Mouse (Mus musculus): Measurements from ENCODE around the gene Ptpa.
"Not testable (repeated sequence)": the region's sequence is repeated elsewhere in the genome, so short reads cannot be mapped to it uniquely, and the experiment has no call there.

The Ptpa gene

DNA sequence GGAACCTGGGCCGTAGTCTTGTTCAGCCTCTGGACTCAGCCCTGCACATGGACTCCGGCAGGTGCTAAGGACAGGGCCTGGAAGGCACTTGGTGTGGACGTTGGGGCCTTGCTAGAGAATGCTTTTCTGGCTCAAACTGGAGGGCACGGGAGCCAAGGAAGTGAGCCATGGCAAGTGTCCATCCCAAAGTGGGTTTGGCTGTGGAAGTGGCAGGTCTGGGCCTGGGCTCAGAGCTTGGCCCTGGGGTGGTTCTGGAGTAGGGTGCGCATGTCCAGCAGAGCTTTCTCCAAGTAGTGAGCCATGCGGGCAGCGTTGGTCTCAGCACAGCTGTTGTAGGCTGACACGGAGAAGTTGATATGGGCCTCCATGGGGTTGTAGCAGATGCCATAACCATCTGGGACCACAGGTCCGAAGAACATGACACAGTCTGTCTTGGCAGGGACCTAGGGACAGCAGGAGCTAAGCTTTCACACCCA lies 13.4 kb upstream of the Ptpa start:
- DNase-seq (ENCODE audit: low spot score in 2 of 2) = peak in 1 of 2 experiments; percentile 43

DNA sequence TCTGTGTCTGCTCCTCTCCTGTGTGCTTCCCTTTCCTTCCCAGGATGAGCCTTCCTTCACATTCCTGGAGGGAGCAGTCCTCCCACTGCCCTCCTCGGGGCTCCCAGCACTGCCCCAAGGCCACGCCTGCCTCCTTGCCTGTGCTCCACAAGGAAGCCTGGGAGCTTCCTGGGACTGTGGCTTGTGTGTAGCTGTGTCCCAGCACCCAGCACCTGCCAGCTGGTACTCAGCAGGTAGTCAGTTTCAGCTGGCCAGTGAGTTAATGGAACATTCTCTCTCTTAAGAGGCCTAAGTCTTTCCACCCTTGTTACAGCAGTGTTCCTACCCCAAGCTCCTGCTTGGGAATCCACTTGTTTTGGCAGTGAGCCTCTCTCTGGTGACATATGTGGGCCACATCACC lies 13.0 kb upstream of the Ptpa start:
- DNase-seq (ENCODE audit: low spot score in 2 of 2) = no peak

- DNase-seq (ENCODE audit: low spot score in 2 of 2) = no peak
These were observed 12.0 kb upstream of the Ptpa start for GRCm38 (mm10) chr2:30403870-30404269.

DNA sequence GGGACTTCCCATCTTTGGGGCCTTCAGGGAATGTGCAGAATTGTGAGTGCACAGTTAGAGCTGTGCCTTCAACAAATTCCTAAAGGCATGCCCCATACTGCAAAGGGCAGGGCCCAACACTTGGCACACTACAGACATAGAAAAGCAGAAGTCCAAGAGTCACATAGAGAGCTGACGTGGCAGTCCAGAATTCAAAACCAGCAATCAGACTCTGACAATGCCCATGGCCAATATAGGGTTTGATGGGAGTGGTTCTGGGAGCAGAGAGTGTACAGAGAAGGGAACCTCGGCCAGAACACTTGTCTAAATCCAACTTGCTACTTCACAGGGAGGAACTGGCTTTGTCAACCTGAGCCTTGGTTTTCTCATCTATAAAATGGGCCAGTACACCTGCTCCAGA lies 8.6 kb upstream of the Ptpa start:
- no peak for DNase-seq (ENCODE audit: low spot score in 2 of 2)

DNA sequence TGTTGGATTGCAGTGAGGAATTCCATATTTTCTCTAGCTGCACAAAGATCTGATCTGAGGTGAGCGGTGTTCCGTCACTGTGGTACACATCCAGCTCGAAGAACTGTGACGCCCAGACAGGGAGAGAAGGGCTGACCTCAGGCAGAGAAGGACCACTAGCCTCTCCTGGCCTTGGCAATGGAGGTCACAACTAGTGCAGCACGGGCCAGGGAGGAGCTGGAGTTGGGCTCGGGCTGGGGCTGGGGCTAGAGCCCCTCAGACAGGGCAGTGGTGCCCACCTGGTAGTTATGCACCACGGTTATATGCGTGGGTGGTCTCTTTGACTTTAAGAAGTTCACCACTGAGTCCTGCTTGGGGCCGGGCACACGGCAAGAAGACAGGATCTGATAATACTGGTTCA lies 8.1 kb upstream of the Ptpa start:
- no peak for DNase-seq (ENCODE audit: low spot score in 2 of 2)

DNA sequence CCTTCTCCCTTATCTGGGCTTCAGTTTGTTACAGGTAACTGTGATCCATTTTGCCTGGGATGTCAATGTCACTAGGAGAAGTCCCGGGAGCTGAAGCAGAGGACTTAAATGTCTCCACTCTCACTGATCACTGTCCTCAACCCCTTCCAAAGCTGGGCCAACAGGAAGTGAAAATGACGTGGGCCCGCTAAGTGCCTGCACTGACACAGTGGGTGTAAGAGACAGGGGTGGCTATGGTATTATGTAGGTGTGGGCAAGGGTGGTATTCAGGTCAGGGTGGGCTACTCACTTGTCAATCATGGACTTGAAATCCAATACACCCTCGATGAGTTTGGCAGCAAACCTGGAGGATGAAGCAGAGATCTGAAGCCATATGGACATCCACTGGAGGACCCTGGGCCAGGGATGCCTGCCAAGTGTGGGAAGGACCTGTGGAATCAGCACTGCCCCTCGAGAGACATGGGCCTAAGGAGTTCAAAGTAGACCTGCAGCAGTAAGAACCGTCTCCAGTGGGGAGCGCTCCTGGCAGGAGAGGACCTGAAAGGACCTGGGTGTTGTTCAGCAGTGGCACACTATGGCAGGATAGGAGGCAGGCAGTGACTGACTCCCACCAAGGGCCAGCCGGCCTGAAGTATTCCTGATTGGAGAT lies 7.3 kb upstream of the Ptpa start:
- DNase-seq (ENCODE audit: low spot score in 2 of 2) = no peak

DNA sequence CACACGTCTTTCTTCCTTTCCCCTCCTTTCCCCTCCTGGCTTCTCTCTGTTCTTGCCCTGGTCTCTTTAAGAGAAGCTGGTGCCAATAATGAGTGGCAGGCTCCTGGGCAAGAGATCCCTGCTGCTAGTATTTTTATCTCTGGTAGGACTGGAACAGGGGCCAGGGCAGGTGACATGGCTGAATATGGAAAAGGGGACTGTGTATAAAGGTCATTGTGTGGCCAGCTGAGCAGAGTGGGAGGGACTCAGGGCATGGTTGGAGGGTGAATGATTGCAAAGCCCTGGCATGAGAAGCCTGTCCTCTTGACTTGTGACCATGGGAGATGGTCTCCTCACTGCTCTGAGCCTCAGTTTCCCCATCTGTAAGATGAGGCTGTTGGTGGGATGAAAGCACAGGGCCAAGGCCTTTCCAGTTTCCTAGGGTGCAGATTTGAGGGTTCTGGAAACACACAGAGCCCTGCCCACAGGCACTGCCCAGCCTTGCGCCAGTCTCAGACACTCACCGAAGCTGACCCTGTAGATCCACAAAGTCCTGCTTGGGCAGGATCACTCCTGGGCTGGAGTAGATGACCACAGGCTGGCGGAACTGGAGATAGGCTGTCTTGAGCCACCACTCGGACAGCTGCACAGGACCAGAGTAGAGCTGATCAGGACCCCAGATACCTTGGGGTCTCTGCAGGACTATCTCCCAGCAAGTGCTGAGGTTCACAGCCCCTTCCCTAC lies 6.2 kb upstream of the Ptpa start:
- DNase-seq (ENCODE audit: low spot score in 2 of 2) = no peak

GRCm38 (mm10) chr2:30413038-30413973 lies 2.5 kb upstream of the Ptpa start:
- no peak for DNase-seq (ENCODE audit: low spot score in 2 of 2)

- DNase-seq (ENCODE audit: low spot score in 2 of 2) = no peak
These were observed 1.7 kb upstream of the Ptpa start for GRCm38 (mm10) chr2:30414101-30414500.

DNA sequence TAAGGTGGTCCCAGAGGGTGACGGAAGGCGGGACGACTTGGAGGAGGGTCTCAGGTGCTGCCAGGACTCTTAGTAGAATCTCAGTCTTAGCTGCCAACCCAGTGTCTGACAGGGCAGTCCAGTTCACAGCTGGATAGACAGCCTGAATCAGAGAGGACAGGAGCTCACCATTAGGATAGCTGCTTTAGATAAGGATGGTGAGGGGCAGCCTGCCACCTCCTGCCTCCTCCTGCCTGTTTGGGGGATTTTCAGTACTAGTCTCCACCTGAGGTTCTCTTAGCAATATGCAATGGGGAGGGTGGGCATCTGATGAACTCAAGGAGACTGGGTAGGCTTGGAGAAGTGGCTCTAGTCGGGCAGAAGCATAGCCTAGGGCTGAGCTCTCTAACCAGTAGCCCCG lies 1.2 kb upstream of the Ptpa start:
- DNase-seq (ENCODE audit: low spot score in 2 of 2) = no peak

GRCm38 (mm10) chr2:30415157-30415935 lies 493 bp upstream of the Ptpa start, which contains the start of gene Crat:
Gene Crat, minus strand, starts transcription at chr2:30415813.
- peak; percentile 91 to 95 for DNase-seq (ENCODE audit: low spot score in 2 of 2)

- DNase-seq (ENCODE audit: low spot score in 2 of 2) = no peak
These were observed 768 bp downstream of the Ptpa start for GRCm38 (mm10) chr2:30416649-30416965.

DNA sequence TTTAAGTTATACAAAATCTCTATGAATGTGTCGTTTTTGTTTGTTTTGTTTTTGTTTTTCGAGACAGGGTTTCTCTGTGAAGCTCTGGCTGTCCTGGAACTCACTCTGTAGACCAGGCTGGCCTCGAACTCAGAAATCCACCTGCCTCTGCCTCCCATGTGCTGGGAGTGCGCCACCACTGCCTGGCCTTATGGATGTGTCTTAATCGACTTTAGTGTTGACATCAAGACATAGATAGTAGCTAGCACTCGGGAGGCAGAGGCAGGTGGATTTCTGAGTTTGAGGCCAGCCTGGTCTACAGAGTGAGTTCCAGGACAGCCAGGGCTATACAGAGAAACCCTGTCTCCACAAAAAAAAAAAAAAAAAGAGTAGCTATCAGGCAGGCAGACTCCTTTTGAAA lies 1.3 kb downstream of the Ptpa start:
- DNase-seq (ENCODE audit: low spot score in 2 of 2) = not testable (repeated sequence)

- DNase-seq (ENCODE audit: low spot score in 2 of 2) = no peak
These were observed 1.8 kb downstream of the Ptpa start for GRCm38 (mm10) chr2:30417595-30418165.

DNA sequence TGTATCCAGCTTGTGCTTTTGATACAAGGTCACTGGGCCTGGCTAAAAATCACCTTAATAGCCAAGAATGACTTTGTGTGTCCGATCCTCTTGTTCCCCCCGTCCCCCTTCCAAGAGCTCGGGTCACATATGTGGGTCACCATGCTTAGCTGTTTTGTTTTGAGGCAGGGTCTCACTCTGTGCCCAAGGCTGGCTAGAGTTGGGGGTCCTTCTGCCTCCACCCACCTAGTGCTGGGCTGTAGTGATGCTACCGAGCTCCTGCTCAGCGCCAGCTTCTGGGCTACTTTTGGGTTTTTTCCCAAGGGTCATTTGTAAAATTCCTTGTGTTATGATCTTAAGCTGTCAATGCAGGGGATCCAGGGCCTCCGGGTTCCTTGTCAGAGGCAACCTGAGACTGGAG lies 2.4 kb downstream of the Ptpa start:
- DNase-seq (ENCODE audit: low spot score in 2 of 2) = no peak

DNA sequence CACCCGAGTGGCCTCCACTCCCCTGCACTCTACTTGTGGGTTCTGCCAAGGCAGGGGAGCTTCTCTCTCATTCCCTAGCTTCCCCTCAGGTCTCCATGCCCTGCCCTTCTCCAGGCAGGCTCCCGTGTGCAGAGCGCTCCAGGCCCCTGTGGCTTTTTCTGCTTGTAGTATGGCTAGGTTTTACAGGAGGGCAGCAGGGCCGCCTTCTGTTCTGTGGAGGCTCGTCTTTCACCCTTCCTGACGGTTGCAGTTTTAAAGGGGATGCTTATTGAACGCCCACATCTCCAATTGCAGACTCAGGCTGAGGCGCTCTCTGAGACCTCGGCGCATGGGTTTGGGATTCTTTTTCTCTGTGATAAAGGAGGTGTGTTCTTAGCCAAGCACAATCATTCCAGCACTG lies 3.3 kb downstream of the Ptpa start:
- DNase-seq (ENCODE audit: low spot score in 2 of 2) = no peak

DNA sequence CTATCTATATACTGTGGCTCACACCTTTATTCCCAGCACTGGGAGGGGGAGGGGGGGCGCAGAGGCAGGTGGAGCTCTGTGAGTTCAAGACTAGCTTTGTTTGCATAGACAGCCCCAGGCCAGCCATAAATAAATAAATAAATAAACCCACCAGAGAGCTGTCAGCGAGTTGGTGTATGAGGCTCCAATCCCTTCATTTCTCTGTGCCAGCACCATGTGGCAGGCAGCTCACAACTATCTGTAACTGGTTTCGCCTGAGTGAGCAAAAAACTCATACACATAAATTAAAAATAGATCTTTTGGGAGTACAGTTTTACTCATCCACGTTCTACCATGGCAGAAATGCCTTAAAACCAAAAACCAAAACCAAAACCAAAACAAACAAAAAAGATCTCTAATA lies 5.6 kb downstream of the Ptpa start:
- no peak for DNase-seq (ENCODE audit: low spot score in 2 of 2)

- peak in 1 of 2 experiments; percentile 75 for DNase-seq (ENCODE audit: low spot score in 2 of 2)
These were observed 13.3 kb downstream of the Ptpa start for GRCm38 (mm10) chr2:30429156-30429555.

DNA sequence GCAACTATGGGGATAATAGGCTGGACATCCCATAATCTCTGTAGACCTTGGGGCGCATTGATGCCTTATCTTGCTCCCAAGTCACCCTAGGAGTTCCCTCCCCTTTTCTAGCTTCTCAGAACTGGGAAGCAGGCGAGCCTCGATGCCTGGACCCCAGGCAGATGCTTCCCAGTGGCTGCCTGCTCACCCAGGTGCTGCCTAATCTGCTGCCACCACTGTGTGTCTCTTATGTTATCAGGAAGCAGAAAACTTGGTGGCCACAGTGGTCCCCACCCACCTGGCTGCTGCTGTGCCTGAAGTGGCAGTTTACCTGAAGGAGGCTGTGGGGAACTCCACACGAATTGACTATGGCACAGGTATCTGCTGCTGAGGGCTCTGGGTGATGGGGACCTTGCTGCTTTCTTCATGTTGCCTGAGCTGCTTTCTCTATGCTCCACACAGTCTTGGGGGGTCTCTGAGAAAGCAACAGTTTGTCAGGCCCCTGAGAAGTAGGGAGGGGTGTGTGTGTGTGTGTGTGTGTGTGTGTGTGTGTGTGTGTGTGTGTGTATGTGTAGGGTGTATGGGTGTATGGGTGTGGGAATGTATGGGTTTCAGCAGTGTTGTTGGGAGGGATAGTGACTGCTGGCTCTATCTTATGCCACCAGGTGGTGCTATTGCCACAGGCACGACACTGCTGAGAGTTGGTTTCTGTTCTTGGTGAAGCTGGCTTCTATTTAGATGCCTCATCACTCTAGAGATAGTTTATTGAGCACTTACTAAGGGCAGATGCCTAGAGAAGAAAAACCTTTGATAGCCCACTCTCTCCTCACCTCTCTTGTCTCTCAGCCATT lies 19.7 kb downstream of the Ptpa start:
- DNase-seq (ENCODE audit: low spot score in 2 of 2) = peak; percentile 56 to 67

- peak in 1 of 2 experiments; percentile 73 for DNase-seq (ENCODE audit: low spot score in 2 of 2)
These were observed 20.3 kb downstream of the Ptpa start for GRCm38 (mm10) chr2:30436156-30436545.
